Mouse (Mus musculus): ENCODE results near the gene Psen2.

Psen2 gene

DNA sequence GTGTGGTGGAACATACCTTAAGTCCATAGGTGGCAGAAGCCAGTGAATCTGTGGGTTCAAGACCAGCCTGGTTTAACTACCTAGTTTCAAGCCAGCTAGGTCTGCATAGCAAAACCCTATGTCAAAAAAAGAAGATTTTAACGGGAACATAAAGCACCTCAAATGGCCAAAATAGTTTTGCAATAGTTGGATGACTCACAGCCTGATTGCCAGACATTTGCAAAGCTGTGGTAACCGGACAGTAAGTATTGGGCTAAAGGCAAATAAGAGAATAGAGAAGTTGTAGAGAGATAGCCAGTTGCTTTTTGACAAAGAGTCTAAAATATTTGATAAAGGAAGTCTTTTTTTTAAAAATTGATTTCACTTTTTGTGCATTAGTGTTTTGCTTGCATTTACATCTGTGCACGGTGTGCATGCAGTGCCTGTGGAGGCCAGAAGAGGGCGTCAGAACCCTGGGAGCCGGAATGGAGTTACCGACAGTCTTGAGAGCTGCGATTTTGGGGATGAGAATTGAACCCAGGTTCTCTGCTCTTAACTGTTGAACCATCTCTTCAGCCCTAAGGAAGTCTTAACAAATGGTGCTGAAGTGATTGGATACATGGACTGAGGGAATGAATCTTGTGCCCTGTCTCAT lies at the start of gene Psen2:
Gene Psen2 (minus strand): TSS at position 75 of the 634 bp plus-strand sequence.
- DNase-seq (ENCODE audit: low spot score in 2 of 2) = no peak

DNA sequence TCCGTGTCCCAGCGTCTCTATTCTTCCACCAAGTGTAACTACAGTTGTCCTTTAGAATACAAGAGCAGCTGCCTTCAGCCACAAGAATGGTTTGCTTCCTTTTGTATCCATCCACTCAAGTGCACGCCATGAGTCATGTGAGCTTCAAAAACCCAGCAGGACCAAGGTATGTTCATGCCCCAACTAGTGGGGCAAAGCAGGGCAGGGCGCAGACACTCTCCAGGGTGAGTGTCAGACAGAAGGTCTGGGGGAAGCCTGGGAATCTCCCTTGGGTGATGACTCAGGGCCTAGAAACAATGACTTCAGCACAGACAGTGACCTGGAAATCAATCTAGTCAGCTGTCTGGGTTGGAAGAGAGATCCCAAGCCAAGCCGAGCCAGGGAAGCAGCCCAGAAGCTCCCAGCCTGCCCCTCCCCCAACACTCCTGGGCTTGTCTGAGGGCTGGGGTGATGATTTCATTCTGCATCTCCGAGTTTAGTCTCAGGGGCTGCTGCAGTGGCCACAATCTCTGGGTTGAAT lies 49.6 kb upstream of the Psen2 start:
- no peak for DNase-seq (ENCODE audit: low spot score in 2 of 2)

DNA sequence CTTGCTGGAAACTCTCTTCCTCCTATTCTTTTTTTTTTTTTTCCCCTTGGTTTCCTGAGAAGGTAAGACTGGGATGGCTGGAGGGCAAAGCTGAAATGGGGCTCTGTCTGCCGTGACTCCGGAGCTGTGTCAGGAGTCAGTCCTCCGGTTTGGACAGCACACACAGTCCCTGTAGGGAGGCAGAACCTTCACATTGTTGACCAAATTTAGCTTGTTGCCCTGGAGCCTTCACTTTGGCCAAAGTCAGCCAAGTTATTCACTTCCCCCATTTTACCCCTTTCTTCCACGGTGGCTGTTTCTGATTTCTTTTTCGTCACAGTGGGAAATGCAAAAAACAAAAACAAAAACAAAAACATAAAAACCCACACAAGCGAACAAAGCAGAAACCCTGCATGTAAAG lies 49.0 kb upstream of the Psen2 start:
- no peak for DNase-seq (ENCODE audit: low spot score in 2 of 2)

DNA sequence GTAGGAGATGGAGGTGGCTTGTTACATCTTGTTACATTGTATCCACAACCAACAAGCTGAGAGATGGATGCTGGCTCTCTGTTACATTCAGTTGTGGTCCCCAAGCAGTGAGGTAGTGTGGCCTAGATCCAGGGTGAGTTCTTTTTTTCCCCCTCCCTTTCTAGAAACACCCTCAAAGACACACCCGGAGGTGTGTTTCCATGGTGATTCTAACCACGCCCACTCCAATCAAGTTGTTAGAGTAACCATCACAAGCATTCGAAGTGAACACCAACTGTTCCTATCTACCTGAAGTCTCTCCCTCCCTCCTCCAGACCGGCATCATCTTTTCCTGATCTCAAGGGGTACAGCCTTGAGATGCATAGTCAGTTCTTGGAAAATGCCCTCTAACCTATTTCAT lies 45.7 kb upstream of the Psen2 start:
- DNase-seq (ENCODE audit: low spot score in 2 of 2) = no peak

DNA sequence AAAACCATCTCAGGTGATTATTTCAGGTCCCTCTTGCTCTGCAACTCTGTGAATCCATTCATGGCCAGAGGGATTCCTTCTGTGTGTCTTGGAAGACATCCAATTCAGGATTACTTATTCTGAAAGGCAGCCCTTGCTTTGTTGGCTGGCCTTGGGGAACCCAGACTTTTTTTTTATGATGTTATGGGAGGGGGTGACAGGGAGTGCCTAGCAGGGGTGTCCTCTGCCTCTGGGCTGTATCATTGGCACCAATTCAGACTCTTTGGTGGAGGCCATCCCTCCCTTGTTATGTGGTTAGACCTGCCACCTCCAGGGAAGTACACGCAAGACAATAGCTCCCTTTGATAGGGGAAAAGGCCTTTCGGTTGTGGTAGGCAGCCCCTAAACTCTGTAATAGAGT lies 44.4 kb upstream of the Psen2 start:
- no peak for DNase-seq (ENCODE audit: low spot score in 2 of 2)

DNA sequence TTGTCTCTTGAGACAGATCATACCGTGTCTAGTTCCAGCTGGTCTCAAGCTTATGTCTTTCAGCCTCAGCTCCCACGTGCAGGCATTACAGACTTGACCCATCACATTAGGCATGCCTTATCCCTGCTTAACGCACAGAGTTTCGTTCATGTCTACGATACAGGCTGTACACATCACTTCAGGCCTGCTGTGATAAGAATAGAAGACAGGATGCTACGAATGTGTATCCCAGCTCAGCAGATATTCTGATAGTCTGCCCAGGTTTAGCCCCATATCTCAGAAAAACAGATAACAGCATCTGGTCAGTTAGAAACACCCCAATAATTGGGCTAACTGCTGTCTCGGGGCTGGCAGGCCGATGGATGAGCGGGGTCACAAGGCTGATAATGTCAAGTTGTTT lies 43.7 kb upstream of the Psen2 start:
- DNase-seq (ENCODE audit: low spot score in 2 of 2) = no peak

- DNase-seq (ENCODE audit: low spot score in 2 of 2) = no peak
Measured at GRCm38 (mm10) chr1:180303600-180303999, 40.4 kb upstream of the Psen2 start.

- no peak for DNase-seq (ENCODE audit: low spot score in 2 of 2)
Measured at GRCm38 (mm10) chr1:180302253-180303120, 39.2 kb upstream of the Psen2 start.

GRCm38 (mm10) chr1:180300997-180301396 lies 37.8 kb upstream of the Psen2 start:
- DNase-seq (ENCODE audit: low spot score in 2 of 2) = no peak

GRCm38 (mm10) chr1:180300292-180300691 lies 37.1 kb upstream of the Psen2 start:
- DNase-seq (ENCODE audit: low spot score in 2 of 2) = peak; percentile 34 to 41

DNA sequence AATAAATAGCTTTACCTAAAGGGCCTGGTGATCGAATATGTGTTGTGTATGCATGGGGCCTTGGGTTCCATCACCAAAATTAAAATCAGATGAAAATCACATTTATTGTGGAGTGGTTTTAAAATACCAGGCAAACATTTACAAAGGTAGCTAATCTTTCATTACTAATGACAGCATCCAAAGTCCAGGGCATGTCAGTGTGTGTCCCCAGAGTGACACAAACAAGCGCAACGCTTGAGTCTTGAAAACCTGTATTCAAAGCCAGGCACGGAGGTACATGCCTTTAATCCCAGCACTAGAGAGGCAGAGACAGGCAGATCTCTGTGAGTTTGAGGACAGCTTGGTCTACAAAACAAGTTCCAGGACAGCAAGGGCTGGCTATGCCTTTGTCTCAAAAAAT lies 36.5 kb upstream of the Psen2 start:
- DNase-seq (ENCODE audit: low spot score in 2 of 2) = no peak

GRCm38 (mm10) chr1:180296088-180296487 lies 32.9 kb upstream of the Psen2 start:
- peak; percentile 48 to 55 for DNase-seq (ENCODE audit: low spot score in 2 of 2)

DNA sequence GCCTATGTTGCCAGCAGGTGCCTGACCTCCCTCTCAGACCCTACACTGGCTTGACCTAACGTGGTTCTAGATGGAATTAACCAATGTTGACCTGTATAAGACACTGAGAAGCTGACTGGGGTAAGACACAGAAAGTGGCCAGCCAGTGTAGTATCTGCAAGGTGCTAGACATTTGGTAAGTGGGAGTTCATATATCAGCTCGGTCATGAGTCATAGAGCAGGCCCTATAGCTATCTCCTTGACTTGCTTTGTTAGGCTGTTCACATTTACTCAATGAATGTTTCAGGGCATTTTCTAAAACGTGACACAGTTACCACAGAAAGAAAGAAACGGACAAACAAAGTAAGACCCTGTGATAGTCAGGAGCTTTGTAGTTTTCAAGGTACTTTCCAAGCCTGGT lies 27.1 kb upstream of the Psen2 start:
- no peak for DNase-seq (ENCODE audit: low spot score in 2 of 2)

DNA sequence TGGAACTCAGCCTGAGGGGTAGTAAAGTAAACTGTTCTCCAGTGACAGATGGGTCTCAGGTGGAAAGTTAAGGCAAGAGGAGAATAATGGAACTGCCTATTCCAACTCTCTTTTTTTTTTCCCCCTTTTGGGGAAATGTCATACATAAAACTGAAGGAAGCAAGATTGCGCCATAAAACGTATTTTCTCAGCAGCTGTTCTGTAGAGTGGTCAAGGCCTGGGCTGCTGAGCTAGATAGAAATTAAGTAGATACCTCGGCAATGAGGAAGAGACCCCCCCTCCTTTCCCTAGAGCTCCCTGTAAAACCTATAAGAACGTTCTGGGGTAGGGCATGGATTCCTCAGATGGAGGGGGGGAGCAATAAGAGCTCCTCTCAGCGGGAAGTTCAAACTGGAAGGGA lies 26.6 kb upstream of the Psen2 start:
- no peak for DNase-seq (ENCODE audit: low spot score in 2 of 2)

GRCm38 (mm10) chr1:180288872-180289468 lies 25.7 kb upstream of the Psen2 start:
- DNase-seq (ENCODE audit: low spot score in 2 of 2) = no peak

GRCm38 (mm10) chr1:180288227-180288626 lies 25.0 kb upstream of the Psen2 start:
- no peak for DNase-seq (ENCODE audit: low spot score in 2 of 2)

DNA sequence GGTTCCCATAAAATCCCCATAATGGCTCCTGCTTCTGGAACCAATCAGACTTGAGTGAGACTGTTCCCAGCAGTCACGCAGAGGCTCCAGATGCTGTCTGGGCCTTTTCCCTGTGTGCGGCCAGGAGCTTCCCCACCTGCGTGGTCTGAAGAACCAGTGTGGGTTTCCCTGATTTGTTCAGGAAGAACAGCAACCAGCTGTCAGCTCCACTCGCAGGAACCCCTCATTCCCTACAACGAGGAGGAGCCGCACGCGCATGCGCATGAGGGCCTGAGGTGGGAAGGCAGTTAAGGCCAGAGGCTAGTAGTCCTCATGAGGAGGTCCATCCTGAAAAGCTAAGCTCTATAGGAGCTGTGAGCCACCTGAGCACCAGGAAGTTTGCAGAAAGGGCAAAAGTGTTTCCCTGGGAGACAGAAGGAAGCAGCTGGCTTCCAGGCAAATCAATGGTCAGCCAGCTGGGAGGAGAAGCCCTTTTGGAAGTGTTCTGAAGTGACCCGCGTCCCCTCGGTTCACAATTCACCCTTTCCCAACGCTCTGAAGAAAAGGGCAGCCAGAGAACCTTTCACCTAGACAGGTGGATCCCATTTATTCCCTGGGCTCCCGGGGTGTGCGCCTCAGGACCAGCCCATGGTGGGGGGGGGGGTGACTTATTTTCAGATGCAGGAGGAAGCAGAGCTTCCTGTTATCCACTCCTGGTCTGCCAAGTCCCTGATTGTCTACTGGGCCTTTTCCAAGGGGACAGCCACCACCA lies 23.0 kb upstream of the Psen2 start:
- DNase-seq (ENCODE audit: low spot score in 2 of 2) = no peak

GRCm38 (mm10) chr1:180283813-180284768 lies 20.9 kb upstream of the Psen2 start:
- DNase-seq (ENCODE audit: low spot score in 2 of 2) = no peak

- no peak for DNase-seq (ENCODE audit: low spot score in 2 of 2)
Measured at GRCm38 (mm10) chr1:180282581-180282980, 19.3 kb upstream of the Psen2 start.

DNA sequence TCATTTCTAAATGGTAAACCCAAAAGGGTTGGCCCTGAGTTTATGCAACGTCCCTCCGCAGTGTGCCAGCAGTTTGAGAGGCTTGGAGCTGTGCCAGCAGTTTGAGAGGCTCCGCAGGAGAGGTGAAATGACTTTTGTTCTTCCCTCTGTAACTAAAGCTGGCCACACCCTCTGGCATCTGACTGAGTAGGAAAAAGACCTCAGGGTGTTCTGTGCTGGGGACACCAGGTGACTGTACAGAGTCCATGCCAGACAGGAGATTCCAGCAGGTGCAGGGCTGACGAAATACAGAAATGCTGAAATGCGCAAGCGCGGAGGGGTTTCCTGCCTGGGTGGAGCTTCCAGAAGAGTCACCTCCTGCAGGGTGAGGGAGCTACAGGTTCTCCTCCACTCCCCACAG lies 16.4 kb upstream of the Psen2 start:
- peak; percentile 71 to 73 for DNase-seq (ENCODE audit: low spot score in 2 of 2)

DNA sequence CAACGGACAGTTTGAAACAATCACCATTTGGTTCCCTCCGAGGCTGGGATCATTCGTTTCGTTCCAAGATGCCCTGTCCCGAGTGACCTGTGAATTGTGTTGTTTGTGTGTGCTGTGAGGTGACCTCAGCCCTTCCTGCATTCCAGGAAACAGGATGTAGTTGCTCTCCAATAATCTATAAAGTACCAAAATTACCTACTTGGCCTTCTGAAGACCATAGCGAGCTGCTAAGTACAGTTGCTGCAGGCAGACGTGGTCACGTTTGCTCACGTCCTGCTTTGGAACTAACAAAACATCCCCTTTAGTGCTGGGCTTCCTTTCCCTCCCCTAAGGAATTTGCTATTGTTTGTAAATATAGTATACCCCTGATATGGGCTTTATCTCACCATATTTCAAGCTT lies 14.3 kb upstream of the Psen2 start:
- no peak for DNase-seq (ENCODE audit: low spot score in 2 of 2)
